Mouse (Mus musculus) cerebellum, adult 2 months (tissue): ENCODE measurements around the gene Rftn2. TPM values are rescaled to one million over a fixed set of nuclear protein-coding genes. Genes with fewer than 3 reads are reported as not detected.

Experiments used
- DNase-seq, 2 experiments: peaks; one replicate each; pipeline ENCODE4 v3.0.0; 2021
- H3K27ac ChIP-seq: fragments of 200-500 bp; 2 replicates; pipeline ENCODE4 v1.5.1; 2012; ENCODE audit warnings: low read length, control low read depth, inconsistent platforms; ENCODE audit not compliant: insufficient read depth
- H3K27me3 ChIP-seq: fragments of 200-500 bp; 2 replicates; pipeline ENCODE4 v1.6.1; 2012; ENCODE audit warnings: inconsistent platforms, mild to moderate bottlenecking, low read length, moderate library complexity; ENCODE audit not compliant: control insufficient read depth, insufficient read depth
- H3K4me1 ChIP-seq: fragments of 200-500 bp; 2 replicates; pipeline ENCODE4 v1.6.1; 2011; ENCODE audit warnings: low read length; ENCODE audit not compliant: control insufficient read depth, insufficient read depth
- H3K4me3 ChIP-seq: fragments of 200-500 bp; replicated peaks from 2 replicates; pipeline ENCODE3; 2011; ENCODE audit warnings: mild to moderate bottlenecking, low read depth, low read length, control low read depth; ENCODE audit not compliant: insufficient read depth
- CTCF ChIP-seq: fragments of 200-500 bp; IDR thresholded peaks from 2 replicates; pipeline ENCODE4 v1.5.1; 2011; ENCODE audit warnings: low read depth, mild to moderate bottlenecking, control low read depth, low read length, moderate library complexity, borderline replicate concordance; ENCODE audit not compliant: insufficient read depth
- POLR2A ChIP-seq: fragments of 200-500 bp; IDR thresholded peaks from 2 replicates; pipeline ENCODE4 v1.6.1; 2011; ENCODE audit warnings: low read length, control low read depth, borderline replicate concordance; ENCODE audit not compliant: insufficient read depth
- whole genome bisulfite sequencing: fragments of 180-500 bp; shearing (Covaris S2); methylation state at CpG from one replicate; pipeline ENCODE4 v1.1.7; 2018; 5-methylcytosine and 5-hydroxymethylcytosine counted together
- polyA plus RNA-seq: library from polyadenylated mRNA; depleted of rRNA; stranded (reverse); fragments of >200 nt; gene quantifications from 2 replicates; pipeline ENCODE4 v1.2.3, GENCODE M21; 2012

Gene Rftn2
- polyA plus RNA-seq, 1 experiment = 17.1 TPM

DNA sequence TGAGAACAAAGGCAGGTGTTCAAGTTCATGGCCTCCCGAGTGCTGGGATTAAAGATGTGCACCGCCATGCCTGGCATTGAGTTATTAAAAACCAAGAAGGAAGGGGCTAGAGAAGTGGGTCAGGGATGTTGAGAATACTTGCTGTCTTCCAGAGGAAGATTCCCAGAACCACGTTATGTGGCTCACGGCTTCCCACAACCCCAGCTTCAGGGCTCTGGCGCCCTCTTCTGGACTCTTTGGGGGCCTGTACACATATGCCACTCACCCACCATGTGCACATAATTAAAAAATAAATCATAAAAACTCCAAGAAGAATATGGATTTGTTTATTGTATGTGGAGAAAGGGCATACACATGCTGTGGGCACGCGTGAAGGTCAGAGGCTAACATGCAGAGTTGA is 64.7 kb downstream of the Rftn2 start:
- 75% methylated on average over 7 of the region's 7 CpGs for WGBS
- TF ChIP-seq CTCF (peak; percentile 21; the same call in 1 of the 2 replicates), POLR2A (no peak)
- Histone ChIP-seq H3K27me3 (no peaks in the 10 kb centered on the region), H3K4me1 (peaks cover 7% of the 10 kb centered on the region), H3K27ac (no peak overlapping the region), H3K4me3 (no peak overlapping the region)
- peak; percentile 19 to 24 for DNase-seq

DNA sequence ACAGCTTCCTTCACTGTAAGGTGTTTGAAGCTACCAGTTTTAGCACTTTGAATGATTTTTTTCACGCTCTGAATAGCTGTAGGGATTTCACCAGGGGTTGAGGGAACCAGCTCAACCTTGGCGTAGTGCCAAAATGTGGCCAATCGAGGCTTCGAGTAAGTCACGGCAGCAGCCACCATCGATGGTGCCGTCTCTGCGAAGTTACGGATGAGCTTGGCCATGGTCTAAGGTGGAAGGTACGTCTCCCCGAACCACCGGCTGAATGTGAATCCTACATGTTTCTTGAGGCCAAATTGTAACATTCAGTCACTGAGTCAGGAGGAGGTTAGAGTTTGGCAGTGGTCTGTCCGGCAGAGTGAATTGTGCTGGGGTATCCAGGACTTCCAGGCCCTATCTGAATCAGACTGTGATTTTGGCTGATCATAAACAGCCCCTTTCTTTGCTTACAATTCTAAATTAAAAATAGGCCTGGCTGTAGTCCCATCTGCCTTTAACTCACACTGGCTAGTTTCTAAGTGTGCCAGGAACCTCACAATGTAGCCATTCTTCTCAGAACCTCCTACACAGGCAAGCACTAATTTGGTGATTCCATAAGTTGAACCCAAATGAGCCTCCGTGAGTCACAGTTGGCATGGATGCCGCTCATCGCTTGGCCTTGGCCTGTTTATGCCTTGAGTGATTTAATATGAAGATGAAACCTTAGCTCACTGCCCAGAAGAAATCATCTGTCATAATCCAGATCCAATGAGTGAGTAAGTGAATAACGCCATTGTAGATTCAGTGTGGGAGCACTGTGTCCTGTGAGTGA is 65.5 kb downstream of the Rftn2 start:
- DNase-seq = peak; percentile 44 to 68
- H3K27me3 ChIP-seq = no peaks in the 10 kb centered on the region
- TF ChIP-seq POLR2A (no peak), CTCF (no peak)
- 25% methylated on average over 17 of the region's 17 CpGs for WGBS
- peaks cover 7% of the 10 kb centered on the region for H3K4me1 ChIP-seq
- no peak overlapping the region; the same call in 1 of the 2 replicates for H3K27ac ChIP-seq
- H3K4me3 ChIP-seq = no peak overlapping the region

DNA sequence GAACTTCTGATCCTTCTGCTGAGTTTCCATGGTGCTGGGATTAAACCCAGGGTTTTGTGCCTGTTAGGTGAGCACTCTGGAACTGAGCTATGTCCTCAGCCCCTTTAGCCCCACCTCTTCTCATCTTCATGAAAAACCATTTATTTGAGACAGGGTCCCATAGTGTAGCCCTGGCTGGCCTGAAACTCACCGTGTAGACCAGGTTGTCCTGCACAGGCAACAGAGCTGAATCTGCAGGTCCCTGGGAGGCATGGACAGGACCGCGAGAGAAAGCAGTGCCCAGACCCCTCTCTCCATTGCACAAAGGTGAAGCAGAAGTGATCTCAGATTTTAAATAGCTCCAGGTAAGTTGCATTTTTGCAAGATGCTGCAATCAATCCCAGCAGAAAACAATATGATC is 66.4 kb downstream of the Rftn2 start:
- DNase-seq = no peak
- Histone ChIP-seq H3K4me1 (peaks cover 7% of the 10 kb centered on the region), H3K4me3 (no peak overlapping the region), H3K27ac (no peak overlapping the region), H3K27me3 (no peaks in the 10 kb centered on the region)
- 88% methylated on average over 3 of the region's 3 CpGs for WGBS
- TF ChIP-seq CTCF (no peak), POLR2A (no peak)

DNA sequence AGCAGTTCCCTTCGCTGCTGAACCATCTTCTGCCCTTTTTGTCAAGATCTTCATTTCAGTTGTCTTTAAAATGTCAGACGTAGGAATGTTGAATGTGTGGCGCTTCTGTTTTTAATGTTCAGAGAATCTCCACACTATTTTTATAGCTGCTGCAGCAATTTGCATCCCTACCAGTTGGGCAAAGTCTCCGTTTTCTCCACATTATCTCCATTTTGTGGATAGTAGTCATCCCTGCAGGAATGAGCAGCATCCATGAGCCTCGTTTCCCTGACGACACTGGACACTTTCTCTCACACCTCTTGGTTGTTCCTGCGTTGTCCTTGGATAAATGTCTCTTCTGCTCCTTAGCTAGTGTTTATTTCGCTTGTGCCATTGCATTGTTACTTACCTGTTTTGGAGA is 67.8 kb downstream of the Rftn2 start:
- Histone ChIP-seq H3K4me3 (no peak overlapping the region), H3K27ac (no peak overlapping the region), H3K27me3 (no peaks in the 10 kb centered on the region), H3K4me1 (peaks cover 7% of the 10 kb centered on the region)
- no peak for DNase-seq
- WGBS = 90% methylated on average over 8 of the region's 8 CpGs
- TF ChIP-seq POLR2A (no peak), CTCF (no peak)

DNA sequence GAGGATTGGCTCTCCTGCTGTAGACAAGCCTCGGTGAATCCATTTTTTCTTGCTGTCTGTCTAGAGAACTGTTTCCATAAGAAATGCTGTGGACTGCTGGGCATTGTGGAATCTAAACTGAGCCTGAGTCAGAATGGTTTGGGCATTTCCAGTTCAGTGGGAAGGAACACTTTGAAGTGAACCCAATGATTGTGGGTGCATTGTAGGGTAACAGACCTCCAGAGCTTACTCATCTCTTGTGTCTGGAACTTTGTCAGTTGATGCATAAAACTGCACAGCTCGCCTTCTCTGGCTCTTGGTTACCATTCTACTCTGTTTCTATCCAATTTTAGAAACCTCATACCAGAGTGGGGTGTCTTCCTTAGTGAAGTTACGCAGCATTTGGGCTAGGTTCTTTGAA is 68.4 kb downstream of the Rftn2 start:
- H3K4me1 ChIP-seq = peaks cover 7% of the 10 kb centered on the region
- no peak overlapping the region for H3K4me3 ChIP-seq
- 91% methylated on average over 3 of the region's 3 CpGs for WGBS
- no peaks in the 10 kb centered on the region for H3K27me3 ChIP-seq
- no peak for TF ChIP-seq CTCF
- no peak for TF ChIP-seq POLR2A
- H3K27ac ChIP-seq = no peak overlapping the region
- DNase-seq = no peak

DNA sequence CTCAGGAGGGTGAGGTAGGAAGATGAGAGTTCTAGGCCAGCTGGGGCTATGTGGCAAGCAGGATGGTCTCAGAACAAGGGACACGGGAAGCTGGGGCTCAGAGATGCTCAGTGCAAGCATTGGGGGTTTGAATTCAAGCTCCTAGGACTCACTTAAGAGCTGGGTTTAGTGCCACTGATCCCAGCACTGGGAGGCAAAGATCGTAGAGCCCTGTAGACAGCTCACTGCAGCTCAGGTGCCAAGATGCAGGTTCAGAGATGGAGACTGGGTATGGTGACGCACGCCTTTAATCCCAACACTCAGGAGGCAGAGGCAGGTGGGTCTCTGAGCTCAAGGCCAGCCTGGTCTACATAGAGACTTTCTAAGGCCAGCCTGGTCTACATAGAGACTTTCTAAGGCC is 69.3 kb downstream of the Rftn2 start:
- Histone ChIP-seq H3K27ac (no peak overlapping the region), H3K27me3 (no peaks in the 10 kb centered on the region), H3K4me3 (no peak overlapping the region), H3K4me1 (peaks cover 7% of the 10 kb centered on the region)
- TF ChIP-seq POLR2A (no peak), CTCF (no peak)
- no peak for DNase-seq
- WGBS = 95% methylated on average over 4 of the region's 4 CpGs

DNA sequence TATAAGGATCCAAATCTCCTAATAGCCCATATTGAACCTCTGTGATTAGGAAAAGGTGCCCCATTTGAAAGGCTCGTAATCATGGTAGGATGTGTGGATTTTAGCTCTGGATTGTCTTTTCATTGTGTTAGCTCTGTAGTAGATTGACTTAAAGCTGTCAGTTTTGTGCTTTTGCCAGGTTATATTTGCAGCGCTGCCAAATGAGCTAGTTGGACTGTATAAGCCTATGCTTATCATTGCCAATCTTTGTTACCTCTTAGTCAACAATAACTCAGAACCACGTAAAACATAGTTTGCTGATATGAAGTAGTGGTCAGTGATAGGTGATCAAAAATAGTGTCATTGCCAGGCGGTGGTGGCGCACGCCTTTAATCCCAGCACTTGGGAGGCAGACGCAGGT is 81.0 kb downstream of the Rftn2 start:
- DNase-seq = peak; percentile 55 to 70
- H3K27me3 ChIP-seq = no peaks in the 10 kb centered on the region
- WGBS = 55% methylated on average over 7 of the region's 7 CpGs

DNA sequence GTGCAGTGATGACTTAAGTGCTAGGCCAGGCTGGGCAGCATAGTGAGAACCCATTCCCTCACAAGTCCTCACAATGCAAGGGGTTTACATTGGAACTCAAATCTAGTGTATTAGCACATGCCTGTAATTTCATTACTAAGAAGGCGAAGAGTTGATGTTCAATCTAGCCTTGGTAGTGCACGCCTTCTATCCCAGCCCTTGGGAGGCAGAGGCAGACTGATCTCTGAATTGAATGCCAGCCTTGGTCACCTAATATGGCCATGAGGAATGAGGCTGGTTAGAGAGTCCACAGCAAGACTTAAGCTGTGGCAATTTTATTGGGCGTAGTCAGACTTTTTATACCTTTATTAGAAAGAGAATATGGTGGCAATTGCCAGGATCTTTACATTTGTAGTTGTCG is 82.2 kb downstream of the Rftn2 start:
- no peak for DNase-seq
- 96% methylated on average over 4 of the region's 4 CpGs for WGBS
- no peak for TF ChIP-seq CTCF
- no peak for TF ChIP-seq POLR2A

More for the DNA sequence above, 81.0 kb downstream of the Rftn2 start:
- TF ChIP-seq CTCF (no peak), POLR2A (no peak)
- Histone ChIP-seq H3K4me1 (peaks cover 7% of the 10 kb centered on the region; the same call in 1 of the 2 replicates), H3K27ac (no peak overlapping the region), H3K4me3 (no peak overlapping the region)

More for the DNA sequence above, 82.2 kb downstream of the Rftn2 start:
- no peak overlapping the region for H3K4me3 ChIP-seq
- H3K27me3 ChIP-seq = no peaks in the 10 kb centered on the region
- no peak overlapping the region for H3K27ac ChIP-seq
- peaks cover 7% of the 10 kb centered on the region; the same call in 1 of the 2 replicates for H3K4me1 ChIP-seq
